Mouse (Mus musculus): ENCODE data around the gene Nfib.

- TF ChIP-seq CTCF (IDR thresholded peaks at IDR 0.05; ENCODE audit: borderline replicate concordance, control insufficient read depth, extremely low read depth, insufficient read depth, low read length, poor library complexity) (no peak), POLR2A (IDR thresholded peaks at IDR 0.05; ENCODE audit: control insufficient read depth, extremely low read depth, insufficient read depth, low read length, poor library complexity) (no peak)
Measured at GRCm38 (mm10) chr4:82474334-82474733, 231.2 kb downstream of the Nfib start.

All from thymus, adult 2 months (tissue).